Mouse (Mus musculus): ENCODE results near the gene Rap1gap2. TPM values are rescaled to one million over a fixed set of nuclear protein-coding genes. Genes with fewer than 3 reads are reported as not detected.

Rap1gap2 gene
- total RNA-seq, 2 experiments from 2014 or later = 2.1 to 3.7 TPM

GRCm38 (mm10) chr11:74391899-74392298 lies 218.8 kb downstream of the Rap1gap2 start:
- no peak for ATAC-seq (replicated peaks; ENCODE audit: low FRiP score, poor library complexity, severe bottlenecking)

GRCm38 (mm10) chr11:74387203-74387602 lies 223.5 kb downstream of the Rap1gap2 start:
- no peak for ATAC-seq (replicated peaks; ENCODE audit: low FRiP score, poor library complexity, severe bottlenecking)

- ATAC-seq (replicated peaks; ENCODE audit: low FRiP score, poor library complexity, severe bottlenecking) = no peak
Observed at GRCm38 (mm10) chr11:74385674-74386073, 225.0 kb downstream of the Rap1gap2 start.

- ATAC-seq (replicated peaks; ENCODE audit: low FRiP score, poor library complexity, severe bottlenecking) = no peak
Observed at GRCm38 (mm10) chr11:74379166-74379873, 231.4 kb downstream of the Rap1gap2 start.

GRCm38 (mm10) chr11:74376847-74377246 lies 233.9 kb downstream of the Rap1gap2 start:
- no peak for ATAC-seq (replicated peaks; ENCODE audit: low FRiP score, poor library complexity, severe bottlenecking)

- peak; percentile 64; the same call in 1 of the 2 replicates for ATAC-seq (replicated peaks; ENCODE audit: low FRiP score, poor library complexity, severe bottlenecking)
Observed at GRCm38 (mm10) chr11:74371393-74372100, 239.2 kb downstream of the Rap1gap2 start.

GRCm38 (mm10) chr11:74361769-74362168 lies 248.9 kb downstream of the Rap1gap2 start, which contains the start of gene Olfr412:
TSS of gene Olfr412 (plus strand) at chr11:74362069.
- ATAC-seq (replicated peaks; ENCODE audit: low FRiP score, poor library complexity, severe bottlenecking) = no peak

- no peak for ATAC-seq (replicated peaks; ENCODE audit: low FRiP score, poor library complexity, severe bottlenecking)
Observed at GRCm38 (mm10) chr11:74352550-74352949, 258.2 kb downstream of the Rap1gap2 start, which contains the start of gene Olfr411. TSS of gene Olfr411 (minus strand) at chr11:74352650.

- ATAC-seq (replicated peaks; ENCODE audit: low FRiP score, poor library complexity, severe bottlenecking) = no peak
Observed at GRCm38 (mm10) chr11:74337931-74338330, 272.8 kb downstream of the Rap1gap2 start, which contains the start of gene Olfr410. TSS of gene Olfr410 (minus strand) at chr11:74338031.

Other genes starting within 250 kb of the Rap1gap2 start
- not detected in 2 replicates for gene Olfr412, start 248.8 kb downstream of the Rap1gap2 start, total RNA-seq (2015; ENCODE audit: low replicate concordance)
- gene Olfr412, start 248.8 kb downstream of the Rap1gap2 start, total RNA-seq (2017; ENCODE audit: low replicate concordance) = not detected in 2 replicates
- 91.3 and 114 TPM in 2 replicates for gene Ccdc92b, start 8.7 kb upstream of the Rap1gap2 start, total RNA-seq (2015; ENCODE audit: low replicate concordance)
- 89.9 and 92.6 TPM in 2 replicates for gene Ccdc92b, start 8.7 kb upstream of the Rap1gap2 start, total RNA-seq (2017; ENCODE audit: low replicate concordance)
- 7.3 and 8.2 TPM in 2 replicates for gene Cluh, start 38.6 kb upstream of the Rap1gap2 start, total RNA-seq (2015; ENCODE audit: low replicate concordance)
- gene Cluh, start 38.6 kb upstream of the Rap1gap2 start, total RNA-seq (2017; ENCODE audit: low replicate concordance) = 4.1 and 4.5 TPM in 2 replicates
- 67.9 and 70.7 TPM in 2 replicates for gene Pafah1b1, start 113.8 kb upstream of the Rap1gap2 start, total RNA-seq (2015; ENCODE audit: low replicate concordance)
- gene Pafah1b1, start 113.8 kb upstream of the Rap1gap2 start, total RNA-seq (2017; ENCODE audit: low replicate concordance) = 95.6 and 112 TPM in 2 replicates
- 1.3 and 2.5 TPM in 2 replicates for gene Mettl16, start 159.9 kb upstream of the Rap1gap2 start, total RNA-seq (2015; ENCODE audit: low replicate concordance)
- 9.7 and 15.3 TPM in 2 replicates for gene Mettl16, start 159.9 kb upstream of the Rap1gap2 start, total RNA-seq (2017; ENCODE audit: low replicate concordance)
- gene Mnt, start 220.0 kb upstream of the Rap1gap2 start, total RNA-seq (2015; ENCODE audit: low replicate concordance) = 1.3 and 2.1 TPM in 2 replicates
- 0.68 and 2.1 TPM in 2 replicates for gene Mnt, start 220.0 kb upstream of the Rap1gap2 start, total RNA-seq (2017; ENCODE audit: low replicate concordance)